Mouse (Mus musculus) stomach, embryonic 14.5 days (tissue): ENCODE data around the gene Gm14085. TPM values are rescaled to one million over a fixed set of nuclear protein-coding genes. Genes with fewer than 3 reads are reported as not detected.

Experiments used
- ATAC-seq: fragments of 200-750 bp; cut with Nextera tagmentation; 2 replicates; pipeline ENCODE4 v1.8.0; 2017; ENCODE audit warnings: low read depth, moderate TSS enrichment; ENCODE audit not compliant: insufficient number of reproducible peaks, insufficient read depth, low FRiP score
- H3K27ac ChIP-seq: fragments of 300-500 bp; sonication (generic); 2 replicates; pipeline ENCODE4 v1.5.1; 2014; ENCODE audit warnings: mild to moderate bottlenecking, low read length, moderate library complexity, mixed read lengths
- H3K27me3 ChIP-seq: fragments of 300-500 bp; sonication (generic); 2 replicates; pipeline ENCODE4 v1.6.1; 2014; ENCODE audit warnings: low read length, control low read depth, mixed read lengths; ENCODE audit not compliant: control insufficient read depth, insufficient read depth
- H3K36me3 ChIP-seq: fragments of 300-500 bp; sonication (generic); 2 replicates; pipeline ENCODE4 v1.6.1; 2014; ENCODE audit warnings: mild to moderate bottlenecking, control low read depth, low read length, moderate library complexity, mixed read lengths; ENCODE audit not compliant: control insufficient read depth, insufficient read depth
- H3K4me1 ChIP-seq: fragments of 300-500 bp; sonication (generic); 2 replicates; pipeline ENCODE4 v1.6.1; 2014; ENCODE audit warnings: low read length, control low read depth, mixed read lengths; ENCODE audit not compliant: control insufficient read depth, insufficient read depth
- H3K4me2 ChIP-seq: fragments of 300-500 bp; sonication (generic); replicated peaks from 2 replicates; pipeline ENCODE4 v1.6.1; 2014; ENCODE audit warnings: low read depth, low read length, control low read depth
- H3K4me3 ChIP-seq: fragments of 300-500 bp; sonication (generic); 2 replicates; pipeline ENCODE4 v1.5.1; 2014; ENCODE audit warnings: low read depth, low read length, control low read depth
- H3K9ac ChIP-seq: fragments of 300-500 bp; sonication (generic); replicated peaks from 2 replicates; pipeline ENCODE4 v1.6.1; 2014; ENCODE audit warnings: low read depth, mild to moderate bottlenecking, control low read depth, low read length, moderate library complexity, mixed read lengths
- H3K9me3 ChIP-seq: fragments of 300-500 bp; sonication (generic); 2 replicates; pipeline ENCODE4 v1.6.1; 2016; ENCODE audit warnings: low read depth, low read length, control low read depth; ENCODE audit not compliant: control insufficient read depth
- WGBS: fragments of 180-500 bp; shearing (Covaris S2); extraction: QIAGEN DNeasy Blood & Tissue Kit; methylation state at CpG from one replicate; pipeline ENCODE4 v1.1.7; 2014; 5-methylcytosine and 5-hydroxymethylcytosine counted together
- polyA plus RNA-seq: library from polyadenylated mRNA; unstranded; fragments of >200 nt; fragmentation: Nextera tagmentation; extraction: Ambion mirVana; gene quantifications from 2 replicates; pipeline ENCODE4 v1.2.1, GENCODE M21; 2014

Gene Gm14085
- polyA plus RNA-seq, 1 experiment from 2014 or later = not detected

DNA sequence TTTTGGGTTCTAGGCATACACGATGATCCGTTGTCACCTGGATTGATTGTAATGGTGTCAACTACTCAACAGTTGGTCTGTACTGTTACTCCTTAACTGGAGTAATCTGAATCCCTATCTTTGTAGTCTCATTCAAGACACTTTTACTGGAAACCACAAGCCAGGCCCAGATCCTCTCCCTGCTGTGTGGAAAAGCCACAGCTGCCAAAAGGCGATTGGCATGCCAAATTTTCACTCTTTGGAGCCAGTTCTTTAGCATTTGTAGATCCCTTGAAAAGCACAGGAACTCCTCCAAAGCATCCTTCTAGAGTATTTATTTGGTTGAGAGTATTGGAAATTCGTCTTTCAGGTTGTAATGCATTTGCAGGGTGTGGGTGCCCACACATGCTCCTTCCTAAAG, 86.6 kb downstream of the Gm14085 start:
- H3K27me3 ChIP-seq = no peaks in the 10 kb centered on the region
- 0 out of 2 replicates have a peak, but pooled peaks cover 4% of the 10 kb centered on the region for H3K4me1 ChIP-seq
- 81% methylated on average over 4 of the region's 4 CpGs for WGBS
- no peaks in the 10 kb centered on the region for H3K9me3 ChIP-seq
- H3K27ac ChIP-seq = no peak overlapping the region
- H3K4me2 ChIP-seq = no peak overlapping the region
- H3K4me3 ChIP-seq = no peak overlapping the region
- no peak for ATAC-seq
- H3K36me3 ChIP-seq = no peaks in the 10 kb centered on the region
- H3K9ac ChIP-seq = no peak overlapping the region

DNA sequence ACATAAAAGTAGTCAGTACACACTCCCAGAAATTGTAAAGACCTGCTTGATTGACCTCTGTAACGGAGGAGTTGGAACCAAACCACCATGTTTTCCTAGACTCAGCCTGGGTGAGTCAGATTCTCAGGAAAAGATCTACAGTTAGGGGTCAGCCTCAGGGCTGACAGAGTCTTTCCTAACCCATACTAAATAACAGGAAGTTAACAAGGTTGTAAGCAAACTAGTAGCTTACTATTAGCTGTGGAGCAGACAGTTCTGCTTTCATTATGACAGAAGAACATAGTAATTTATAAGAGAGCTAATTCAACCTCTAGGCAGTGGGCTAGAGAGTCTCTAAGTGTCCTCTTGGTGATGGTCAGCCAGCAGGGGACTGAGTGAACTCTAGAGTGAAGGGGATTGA, 87.7 kb downstream of the Gm14085 start:
- no peak for ATAC-seq
- Histone ChIP-seq H3K9me3 (no peaks in the 10 kb centered on the region), H3K27me3 (no peaks in the 10 kb centered on the region), H3K36me3 (no peaks in the 10 kb centered on the region), H3K4me3 (no peak overlapping the region), H3K9ac (no peak overlapping the region), H3K27ac (no peak overlapping the region), H3K4me1 (0 out of 2 replicates have a peak, but pooled peaks cover 6% of the 10 kb centered on the region), H3K4me2 (no peak overlapping the region)
- WGBS = 54% methylated on average over 1 of the region's 1 CpGs

DNA sequence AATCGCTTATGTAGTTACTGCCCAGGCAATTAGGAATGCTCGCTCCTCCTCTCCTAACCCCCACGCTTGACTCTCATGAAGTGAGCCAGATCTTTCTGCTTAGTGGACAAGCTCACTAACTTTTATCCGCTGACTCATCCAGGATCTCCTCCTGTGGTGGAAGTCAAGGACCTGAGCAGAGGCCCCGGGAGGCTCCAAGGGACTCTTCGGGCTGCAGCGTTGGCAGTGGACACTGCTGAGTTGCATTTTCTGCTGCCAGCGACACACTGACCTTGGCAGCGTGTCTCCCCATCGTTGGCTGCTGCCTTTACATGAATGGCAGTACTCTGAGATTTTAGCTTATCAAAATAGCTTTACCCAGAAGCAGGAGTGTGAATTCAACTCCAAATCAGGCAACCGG, 90.7 kb downstream of the Gm14085 start:
- 0 out of 2 replicates have a peak, but pooled peaks cover 6% of the 10 kb centered on the region for H3K4me1 ChIP-seq
- WGBS = 73% methylated on average over 11 of the region's 11 CpGs
- no peaks in the 10 kb centered on the region for H3K9me3 ChIP-seq
- no peak overlapping the region for H3K4me2 ChIP-seq
- H3K27me3 ChIP-seq = no peaks in the 10 kb centered on the region
- H3K4me3 ChIP-seq = no peak overlapping the region
- H3K9ac ChIP-seq = no peak overlapping the region
- H3K27ac ChIP-seq = no peak overlapping the region
- no peaks in the 10 kb centered on the region for H3K36me3 ChIP-seq
- ATAC-seq = no peak

DNA sequence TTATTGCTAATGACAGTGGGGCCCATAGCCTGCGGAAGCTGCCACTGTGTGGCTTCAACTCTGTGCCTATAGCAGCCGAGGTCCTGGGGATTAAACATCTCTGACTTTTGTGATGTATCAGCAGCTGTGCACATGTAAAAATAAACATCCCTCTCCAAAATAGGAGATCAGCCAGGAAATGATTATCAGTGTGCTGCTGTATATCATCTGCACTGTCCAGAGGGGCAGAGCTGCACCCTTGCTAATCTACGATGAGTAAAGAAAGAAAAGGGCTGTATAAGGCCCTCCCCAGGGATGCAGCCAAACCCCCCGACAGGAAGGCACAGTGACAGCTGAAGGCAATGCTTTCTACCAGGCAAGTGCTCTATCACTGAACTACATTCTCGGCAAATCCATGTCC, 91.6 kb downstream of the Gm14085 start:
- WGBS = 24% methylated on average over 5 of the region's 5 CpGs
- ATAC-seq = no peak
- Histone ChIP-seq H3K9me3 (no peaks in the 10 kb centered on the region), H3K36me3 (no peaks in the 10 kb centered on the region), H3K4me1 (0 out of 2 replicates have a peak, but pooled peaks cover 8% of the 10 kb centered on the region), H3K4me2 (no peak overlapping the region), H3K27me3 (no peaks in the 10 kb centered on the region), H3K4me3 (no peak overlapping the region), H3K27ac (no peak overlapping the region), H3K9ac (no peak overlapping the region)

DNA sequence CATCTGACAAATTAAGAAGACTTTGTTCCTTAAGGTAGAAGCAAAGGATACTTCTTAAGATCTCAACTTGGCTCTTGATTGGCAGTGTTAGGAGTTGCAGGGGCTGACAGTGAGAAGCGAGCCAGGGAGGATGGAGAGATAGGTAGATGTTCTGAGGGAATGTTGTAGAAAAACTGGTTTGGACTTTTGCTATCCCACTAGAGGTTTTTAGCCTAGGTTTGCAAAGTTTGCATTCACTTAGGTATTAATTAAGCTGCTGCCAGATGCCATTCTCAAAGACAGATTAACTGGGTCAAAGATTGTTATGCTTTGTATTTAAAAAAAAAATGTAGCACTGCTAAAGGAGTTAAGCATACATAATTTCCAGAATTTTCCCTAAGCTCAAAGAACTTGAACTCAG, 92.6 kb downstream of the Gm14085 start:
- no peaks in the 10 kb centered on the region for H3K27me3 ChIP-seq
- H3K27ac ChIP-seq = no peak overlapping the region
- no peaks in the 10 kb centered on the region for H3K36me3 ChIP-seq
- H3K9ac ChIP-seq = no peak overlapping the region
- 0 out of 2 replicates have a peak, but pooled peaks cover 8% of the 10 kb centered on the region for H3K4me1 ChIP-seq
- no peak for ATAC-seq
- 76% methylated on average over 1 of the region's 1 CpGs for WGBS
- no peak overlapping the region for H3K4me3 ChIP-seq
- H3K9me3 ChIP-seq = no peaks in the 10 kb centered on the region
- H3K4me2 ChIP-seq = no peak overlapping the region

Other genes with a start within 250 kb of the Gm14085 start
- gene Duox2, start 186.5 kb upstream of the Gm14085 start, polyA plus RNA-seq = 0.06 and 0.27 TPM in 2 replicates
- 0.17 TPM in 1 of 2 replicates, not detected in the other for gene Duoxa2, start 186.0 kb upstream of the Gm14085 start, polyA plus RNA-seq
- 3.0 and 3.8 TPM in 2 replicates for gene Duoxa1, start 171.2 kb upstream of the Gm14085 start, polyA plus RNA-seq
- gene Duox1, start 169.3 kb upstream of the Gm14085 start, polyA plus RNA-seq = 0.36 and 0.53 TPM in 2 replicates
- 3.8 and 5.2 TPM in 2 replicates for gene Shf, start 115.8 kb upstream of the Gm14085 start, polyA plus RNA-seq
- gene Slc28a2, start 58.5 kb upstream of the Gm14085 start, polyA plus RNA-seq = 6.6 and 6.9 TPM in 2 replicates
- 11.2 and 12.9 TPM in 2 replicates for gene Gatm, start 126.4 kb downstream of the Gm14085 start, polyA plus RNA-seq
- 5.5 and 6.8 TPM in 2 replicates for gene AA467197, start 152.0 kb downstream of the Gm14085 start, polyA plus RNA-seq
- 13.4 and 15.6 TPM in 2 replicates for gene Slc30a4, start 217.7 kb downstream of the Gm14085 start, polyA plus RNA-seq